Mouse (Mus musculus) thymus, adult 2 months (tissue): ENCODE data around the gene Gpr1. TPM values are rescaled to one million over a fixed set of nuclear protein-coding genes. Genes with fewer than 3 reads are reported as not detected.

Source experiments
- DNase-seq: peaks from one replicate; pipeline ENCODE4 v3.0.0; 2021
- H3K27ac ChIP-seq: fragments of 200-500 bp; 2 replicates; pipeline ENCODE4 v1.5.1; 2012; ENCODE audit warnings: low read length, control low read depth; ENCODE audit not compliant: control insufficient read depth, insufficient read depth
- H3K27me3 ChIP-seq: fragments of 200-500 bp; 2 replicates; pipeline ENCODE4 v1.6.1; 2012; ENCODE audit warnings: mild to moderate bottlenecking, low read length, moderate library complexity, mixed read lengths; ENCODE audit not compliant: control insufficient read depth, insufficient read depth
- H3K36me3 ChIP-seq: fragments of 200-500 bp; 2 replicates; pipeline ENCODE4 v1.6.1; 2012; ENCODE audit warnings: mild to moderate bottlenecking, low read length, moderate library complexity; ENCODE audit not compliant: control insufficient read depth, insufficient read depth
- H3K4me1 ChIP-seq: fragments of 200-500 bp; replicated peaks from 2 replicates; pipeline ENCODE4 v1.6.1; 2012; ENCODE audit warnings: low read length; ENCODE audit not compliant: control insufficient read depth, insufficient read depth
- H3K4me3 ChIP-seq: fragments of 200-500 bp; 2 replicates; pipeline ENCODE4 v1.5.1; 2012; ENCODE audit warnings: mild to moderate bottlenecking, low read length, control low read depth, moderate library complexity; ENCODE audit not compliant: control insufficient read depth, insufficient read depth
- CTCF ChIP-seq: fragments of 200-500 bp; IDR thresholded peaks from 2 replicates; pipeline ENCODE4 v1.5.1; 2012; ENCODE audit warnings: mild to moderate bottlenecking, control low read depth, low read length, moderate library complexity, borderline replicate concordance; ENCODE audit not compliant: control insufficient read depth, poor library complexity, insufficient read depth; ENCODE audit errors: extremely low read depth
- POLR2A ChIP-seq: fragments of 200-500 bp; IDR thresholded peaks from 2 replicates; pipeline ENCODE4 v1.6.1; 2012; ENCODE audit warnings: mild to moderate bottlenecking, low read length, control low read depth, moderate library complexity; ENCODE audit not compliant: control insufficient read depth, poor library complexity, insufficient read depth; ENCODE audit errors: extremely low read depth
- WGBS: fragments of 180-500 bp; shearing (Covaris S2); methylation state at CpG from one replicate; pipeline ENCODE4 v1.1.7; 2018; 5-methylcytosine and 5-hydroxymethylcytosine counted together
- polyA plus RNA-seq: library from polyadenylated mRNA; depleted of rRNA; stranded (reverse); fragments of >200 nt; gene quantifications from 2 replicates; pipeline ENCODE4 v1.2.3, GENCODE M21; 2012

Gene Gpr1
- polyA plus RNA-seq, 1 experiment = 1.0 TPM

- Histone ChIP-seq H3K4me1 (no peaks in the 10 kb centered on the region), H3K4me3 (no peak overlapping the region), H3K27ac (no peak overlapping the region), H3K27me3 (no peaks in the 10 kb centered on the region), H3K36me3 (no peaks in the 10 kb centered on the region)
- TF ChIP-seq CTCF (no peak), POLR2A (no peak)
- 82% methylated on average over 4 of the region's 4 CpGs for WGBS
- DNase-seq = no peak
Measured at GRCm38 (mm10) chr1:63225009-63225408, 10.7 kb upstream of the Gpr1 start.

- no peaks in the 10 kb centered on the region for H3K27me3 ChIP-seq
- WGBS = 92% methylated on average over 4 of the region's 4 CpGs
- no peak overlapping the region for H3K27ac ChIP-seq
- no peak for DNase-seq
- TF ChIP-seq POLR2A (no peak), CTCF (no peak)
- H3K4me3 ChIP-seq = no peak overlapping the region
- no peaks in the 10 kb centered on the region for H3K36me3 ChIP-seq
- H3K4me1 ChIP-seq = no peaks in the 10 kb centered on the region
Measured at GRCm38 (mm10) chr1:63219277-63219676, 4.9 kb upstream of the Gpr1 start.

- Histone ChIP-seq H3K4me1 (no peaks in the 10 kb centered on the region), H3K27ac (no peak overlapping the region), H3K4me3 (no peak overlapping the region), H3K36me3 (no peaks in the 10 kb centered on the region), H3K27me3 (no peaks in the 10 kb centered on the region)
- no peak for TF ChIP-seq POLR2A
- no peak for TF ChIP-seq CTCF
- DNase-seq = no peak
- WGBS = 63% methylated on average over 7 of the region's 7 CpGs
Measured at GRCm38 (mm10) chr1:63214631-63215030, 288 bp upstream of the Gpr1 start.

- WGBS = 45% methylated on average over 22 of the region's 22 CpGs
- H3K4me1 ChIP-seq = no peaks in the 10 kb centered on the region
- no peak overlapping the region for H3K27ac ChIP-seq
- no peaks in the 10 kb centered on the region for H3K36me3 ChIP-seq
- H3K4me3 ChIP-seq = no peak overlapping the region
- TF ChIP-seq POLR2A (no peak), CTCF (no peak)
- no peak for DNase-seq
- no peaks in the 10 kb centered on the region for H3K27me3 ChIP-seq
Measured at GRCm38 (mm10) chr1:63213478-63214270, 669 bp downstream of the Gpr1 start.

GRCm38 (mm10) chr1:63209861-63210529 lies 4.3 kb downstream of the Gpr1 start:
- DNase-seq = no peak

GRCm38 (mm10) chr1:63207607-63208006 lies 6.7 kb downstream of the Gpr1 start:
- WGBS = 91% methylated on average over 3 of the region's 3 CpGs
- Histone ChIP-seq H3K4me3 (no peak overlapping the region), H3K36me3 (no peaks in the 10 kb centered on the region)

More at GRCm38 (mm10) chr1:63209861-63210529, 4.3 kb downstream of the Gpr1 start:
- Histone ChIP-seq H3K4me3 (no peak overlapping the region), H3K27ac (no peak overlapping the region), H3K27me3 (no peaks in the 10 kb centered on the region), H3K36me3 (no peaks in the 10 kb centered on the region), H3K4me1 (no peaks in the 10 kb centered on the region)
- WGBS = 64% methylated on average over 6 of the region's 6 CpGs
- no peak for TF ChIP-seq CTCF
- no peak for TF ChIP-seq POLR2A

More at GRCm38 (mm10) chr1:63207607-63208006, 6.7 kb downstream of the Gpr1 start:
- DNase-seq = no peak
- TF ChIP-seq POLR2A (no peak), CTCF (no peak)
- Histone ChIP-seq H3K4me1 (no peaks in the 10 kb centered on the region), H3K27me3 (no peaks in the 10 kb centered on the region), H3K27ac (no peak overlapping the region)
